Mouse (Mus musculus): ENCODE results near the gene Chit1.

DNA sequence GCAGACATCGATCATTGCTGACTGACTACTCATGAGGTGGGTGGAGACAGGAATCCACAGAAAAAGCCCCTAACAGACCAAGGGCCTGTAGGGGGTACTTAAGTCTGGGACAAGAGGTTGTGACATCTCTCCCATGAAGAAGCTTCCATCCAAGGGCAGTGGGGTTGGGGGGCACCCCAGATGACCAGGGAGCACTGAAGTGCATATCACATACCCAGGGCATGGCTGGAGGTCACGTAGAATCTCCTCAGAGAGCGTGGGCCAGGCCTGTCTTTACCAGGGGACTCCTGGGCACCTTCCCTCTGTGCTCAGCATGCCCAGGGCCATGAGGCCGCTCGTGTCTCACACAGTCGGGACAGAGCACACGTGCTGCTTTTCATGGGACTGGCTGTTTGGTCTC lies 3.3 kb upstream of the Chit1 start:
- TF ChIP-seq CTCF (conservative IDR thresholded peaks at IDR 0.05; ENCODE audit: insufficient read depth, insufficient read length, low read depth, low read length) = no peak
- no peak for TF ChIP-seq POLR2A (IDR thresholded peaks at IDR 0.05; ENCODE audit: low read depth, low read length)

All from kidney, adult 2 months (tissue).